Mouse (Mus musculus): ENCODE data around the gene Fmo1. TPM values are rescaled to one million over a fixed set of nuclear protein-coding genes. Genes with fewer than 3 reads are reported as not detected.

Gene Fmo1
- polyA plus RNA-seq, 2 experiments: 35.0 to 46.7 TPM

DNA sequence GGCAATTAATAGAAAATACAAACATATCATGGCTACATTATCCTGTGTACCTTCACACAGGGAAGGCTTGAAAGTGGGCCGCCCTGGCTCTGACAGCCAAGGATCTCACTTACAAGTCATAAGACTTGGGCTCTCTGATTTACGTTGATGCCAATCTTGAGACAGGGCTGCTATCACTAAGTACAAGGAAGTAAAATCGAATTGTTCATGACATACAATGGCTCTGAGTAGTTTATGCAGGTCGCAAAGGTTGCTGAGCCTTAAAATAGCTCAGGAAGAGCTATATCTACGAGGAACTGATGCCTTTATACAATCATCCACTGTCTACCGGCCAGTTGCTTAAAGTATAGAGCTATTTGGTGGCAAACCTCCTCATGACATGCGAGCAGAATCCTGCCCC, 4.6 kb upstream of the Fmo1 start:
- no peaks in the 10 kb centered on the region for H3K36me3 ChIP-seq (ENCODE audit: control insufficient read depth, insufficient read depth, low read length)
- ATAC-seq (ENCODE audit: low FRiP score, low read depth) (no peak), DNase-seq (ENCODE audit: low spot score) (no peak)
- H3K4me1 ChIP-seq (ENCODE audit: control insufficient read depth, insufficient read depth, low read length): peaks cover 31% of the 10 kb centered on the region
- H3K9ac ChIP-seq (ENCODE audit: low read depth, low read length, severe bottlenecking): no peak overlapping the region
- WGBS: 67% methylated on average over 7 of the region's 7 CpGs
- H3K9me3 ChIP-seq (ENCODE audit: control insufficient read depth, low read length): peaks cover 8% of the 10 kb centered on the region; the same call in 1 of the 2 replicates
- TF ChIP-seq POLR2A (IDR thresholded peaks at IDR 0.05; ENCODE audit: borderline replicate concordance, extremely low read depth, insufficient read depth, insufficient read length): no peak
- H3K27ac ChIP-seq (replicated peaks; ENCODE audit: low read depth, low read length): peak overlapping the region; percentile 80
- no peak overlapping the region for H3K4me3 ChIP-seq (replicated peaks; ENCODE audit: low read length)
- H3K4me2 ChIP-seq (replicated peaks; ENCODE audit: low read depth, low read length, severe bottlenecking): no peak overlapping the region
- H3K27me3 ChIP-seq (ENCODE audit: control insufficient read depth, insufficient read depth, low read length): no peaks in the 10 kb centered on the region

DNA sequence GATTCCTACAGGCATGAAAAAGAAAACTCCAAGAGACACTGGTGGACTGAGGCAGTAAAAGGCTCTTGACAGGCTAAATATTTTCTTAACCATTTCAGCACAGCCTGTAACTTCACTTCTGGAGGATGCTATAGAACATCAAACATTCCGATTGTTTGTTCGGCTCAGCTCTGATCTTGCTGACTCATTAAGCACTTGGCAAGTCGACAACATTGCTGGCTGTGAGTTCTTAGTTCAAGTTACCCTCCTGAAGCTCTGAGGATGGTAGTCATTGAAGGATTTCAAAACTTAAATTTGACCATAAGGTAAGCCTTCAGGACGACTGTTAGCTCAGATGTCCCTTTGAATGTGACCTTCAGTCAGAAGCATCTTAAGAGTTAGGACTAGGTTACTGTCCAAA, 986 bp upstream of the Fmo1 start:
- whole genome bisulfite sequencing: 85% methylated on average over 4 of the region's 4 CpGs
- Histone ChIP-seq H3K27me3 (ENCODE audit: control insufficient read depth, insufficient read depth, low read length) (no peaks in the 10 kb centered on the region), H3K4me3 (replicated peaks; ENCODE audit: low read length) (no peak overlapping the region), H3K9ac (ENCODE audit: low read depth, low read length, severe bottlenecking) (no peak overlapping the region), H3K9me3 (ENCODE audit: control insufficient read depth, low read length) (peaks cover 8% of the 10 kb centered on the region; the same call in 1 of the 2 replicates), H3K4me1 (ENCODE audit: control insufficient read depth, insufficient read depth, low read length) (peaks cover 29% of the 10 kb centered on the region), H3K4me2 (replicated peaks; ENCODE audit: low read depth, low read length, severe bottlenecking) (no peak overlapping the region), H3K27ac (replicated peaks; ENCODE audit: low read depth, low read length) (no peak overlapping the region), H3K36me3 (ENCODE audit: control insufficient read depth, insufficient read depth, low read length) (no peaks in the 10 kb centered on the region)
- TF ChIP-seq POLR2A (IDR thresholded peaks at IDR 0.05; ENCODE audit: borderline replicate concordance, extremely low read depth, insufficient read depth, insufficient read length): no peak
- DNase-seq (ENCODE audit: low spot score) (no peak), ATAC-seq (ENCODE audit: low FRiP score, low read depth) (no peak)

DNA sequence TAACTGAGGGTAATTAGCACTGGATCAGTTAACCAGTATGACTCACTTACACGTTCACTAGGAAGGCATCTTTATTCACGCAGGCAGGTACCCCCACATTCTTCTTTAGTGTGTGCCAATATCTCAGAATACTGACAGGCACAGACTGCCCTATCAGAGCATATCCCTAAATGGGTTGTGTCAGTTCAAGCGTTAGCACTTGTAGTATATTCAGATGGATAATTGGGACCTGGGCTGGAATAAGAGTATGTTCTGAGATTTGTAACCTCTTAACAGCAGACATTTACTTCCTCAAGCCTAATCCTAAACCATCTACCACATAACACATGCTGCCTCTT, 948 bp downstream of the Fmo1 start:
- Histone ChIP-seq H3K9me3 (ENCODE audit: control insufficient read depth, low read length) (peaks cover 8% of the 10 kb centered on the region; the same call in 1 of the 2 replicates), H3K9ac (ENCODE audit: low read depth, low read length, severe bottlenecking) (no peak overlapping the region), H3K4me3 (replicated peaks; ENCODE audit: low read length) (no peak overlapping the region), H3K27ac (replicated peaks; ENCODE audit: low read depth, low read length) (no peak overlapping the region), H3K4me2 (replicated peaks; ENCODE audit: low read depth, low read length, severe bottlenecking) (no peak overlapping the region), H3K4me1 (ENCODE audit: control insufficient read depth, insufficient read depth, low read length) (peaks cover 18% of the 10 kb centered on the region), H3K27me3 (ENCODE audit: control insufficient read depth, insufficient read depth, low read length) (no peaks in the 10 kb centered on the region), H3K36me3 (ENCODE audit: control insufficient read depth, insufficient read depth, low read length) (no peaks in the 10 kb centered on the region)
- no peak for TF ChIP-seq POLR2A (IDR thresholded peaks at IDR 0.05; ENCODE audit: borderline replicate concordance, extremely low read depth, insufficient read depth, insufficient read length)
- DNase-seq (ENCODE audit: low spot score) (no peak), ATAC-seq (ENCODE audit: low FRiP score, low read depth) (no peak)
- WGBS: 45% methylated on average over 3 of the region's 3 CpGs

DNA sequence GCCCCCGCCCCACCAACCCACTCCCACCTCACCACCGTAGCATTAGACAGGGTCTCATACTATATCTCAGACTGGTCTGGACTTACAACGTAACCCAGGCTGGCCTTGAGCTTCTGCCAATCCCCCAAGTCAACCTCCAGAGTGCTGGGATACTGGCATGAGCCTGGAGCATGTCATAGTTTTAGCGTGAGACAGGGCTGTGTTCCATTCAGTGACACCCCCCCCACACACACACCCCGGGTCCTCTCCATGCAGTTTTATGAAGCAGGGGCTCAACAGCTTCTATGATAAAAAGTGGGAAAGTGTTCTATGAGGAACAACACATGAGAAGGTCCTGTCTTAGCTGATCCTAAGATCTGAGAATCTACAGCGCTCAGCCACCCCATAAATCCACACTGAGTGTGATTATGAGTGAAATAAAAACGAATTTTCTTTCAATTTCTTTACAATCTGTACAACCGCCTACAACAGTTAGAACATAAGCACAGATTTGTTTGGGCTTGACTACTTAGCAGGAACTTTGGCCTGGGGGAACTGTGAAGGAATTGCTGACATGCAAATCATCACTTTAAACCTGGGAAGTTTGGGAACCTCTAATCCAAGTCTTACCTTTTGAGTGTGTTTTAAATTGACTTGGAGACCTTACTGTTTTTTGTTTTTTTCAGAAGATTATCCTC, 1.5 kb downstream of the Fmo1 start:
- Histone ChIP-seq H3K4me2 (replicated peaks; ENCODE audit: low read depth, low read length, severe bottlenecking) (no peak overlapping the region), H3K9me3 (ENCODE audit: control insufficient read depth, low read length) (peaks cover 8% of the 10 kb centered on the region; the same call in 1 of the 2 replicates), H3K36me3 (ENCODE audit: control insufficient read depth, insufficient read depth, low read length) (no peaks in the 10 kb centered on the region), H3K4me3 (replicated peaks; ENCODE audit: low read length) (no peak overlapping the region), H3K4me1 (ENCODE audit: control insufficient read depth, insufficient read depth, low read length) (peaks cover 17% of the 10 kb centered on the region), H3K9ac (ENCODE audit: low read depth, low read length, severe bottlenecking) (no peak overlapping the region), H3K27ac (replicated peaks; ENCODE audit: low read depth, low read length) (no peak overlapping the region), H3K27me3 (ENCODE audit: control insufficient read depth, insufficient read depth, low read length) (no peaks in the 10 kb centered on the region)
- no peak for TF ChIP-seq POLR2A (IDR thresholded peaks at IDR 0.05; ENCODE audit: borderline replicate concordance, extremely low read depth, insufficient read depth, insufficient read length)
- 54% methylated on average over 8 of the region's 8 CpGs for WGBS
- DNase-seq (ENCODE audit: low spot score) (peak; percentile 29), ATAC-seq (ENCODE audit: low FRiP score, low read depth) (no peak)

DNA sequence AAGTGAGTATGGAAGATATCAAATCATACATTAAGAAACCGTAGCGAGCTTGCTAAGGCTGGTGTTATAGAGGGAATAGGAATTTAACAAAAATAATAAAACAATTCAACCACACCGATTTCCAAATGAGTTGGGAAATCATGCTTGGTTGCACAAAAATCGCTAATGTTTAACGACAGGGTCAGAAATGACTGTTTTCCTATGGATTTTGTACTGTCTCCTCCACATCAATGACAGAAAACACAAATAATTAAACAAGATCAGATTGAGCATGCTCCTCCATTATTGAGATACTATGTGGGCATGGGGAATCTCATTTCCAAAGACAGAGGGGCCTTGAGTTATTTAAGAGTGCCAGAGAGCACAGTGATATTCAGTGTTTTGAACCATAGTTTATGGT, 2.1 kb downstream of the Fmo1 start:
- WGBS: 92% methylated on average over 5 of the region's 5 CpGs

More for the DNA sequence above, 2.1 kb downstream of the Fmo1 start:
- ATAC-seq (ENCODE audit: low FRiP score, low read depth) (no peak), DNase-seq (ENCODE audit: low spot score) (no peak)
- peaks cover 8% of the 10 kb centered on the region; the same call in 1 of the 2 replicates for H3K9me3 ChIP-seq (ENCODE audit: control insufficient read depth, low read length)
- no peaks in the 10 kb centered on the region for H3K36me3 ChIP-seq (ENCODE audit: control insufficient read depth, insufficient read depth, low read length)
- TF ChIP-seq POLR2A (IDR thresholded peaks at IDR 0.05; ENCODE audit: borderline replicate concordance, extremely low read depth, insufficient read depth, insufficient read length): no peak
- H3K4me1 ChIP-seq (ENCODE audit: control insufficient read depth, insufficient read depth, low read length): peaks cover 21% of the 10 kb centered on the region
- no peak overlapping the region for H3K4me3 ChIP-seq (replicated peaks; ENCODE audit: low read length)
- H3K27ac ChIP-seq (replicated peaks; ENCODE audit: low read depth, low read length): no peak overlapping the region
- H3K27me3 ChIP-seq (ENCODE audit: control insufficient read depth, insufficient read depth, low read length): no peaks in the 10 kb centered on the region
- H3K9ac ChIP-seq (ENCODE audit: low read depth, low read length, severe bottlenecking): no peak overlapping the region
- no peak overlapping the region for H3K4me2 ChIP-seq (replicated peaks; ENCODE audit: low read depth, low read length, severe bottlenecking)
